Mouse (Mus musculus): ENCODE data around the gene Rfk.

Rfk gene

DNA sequence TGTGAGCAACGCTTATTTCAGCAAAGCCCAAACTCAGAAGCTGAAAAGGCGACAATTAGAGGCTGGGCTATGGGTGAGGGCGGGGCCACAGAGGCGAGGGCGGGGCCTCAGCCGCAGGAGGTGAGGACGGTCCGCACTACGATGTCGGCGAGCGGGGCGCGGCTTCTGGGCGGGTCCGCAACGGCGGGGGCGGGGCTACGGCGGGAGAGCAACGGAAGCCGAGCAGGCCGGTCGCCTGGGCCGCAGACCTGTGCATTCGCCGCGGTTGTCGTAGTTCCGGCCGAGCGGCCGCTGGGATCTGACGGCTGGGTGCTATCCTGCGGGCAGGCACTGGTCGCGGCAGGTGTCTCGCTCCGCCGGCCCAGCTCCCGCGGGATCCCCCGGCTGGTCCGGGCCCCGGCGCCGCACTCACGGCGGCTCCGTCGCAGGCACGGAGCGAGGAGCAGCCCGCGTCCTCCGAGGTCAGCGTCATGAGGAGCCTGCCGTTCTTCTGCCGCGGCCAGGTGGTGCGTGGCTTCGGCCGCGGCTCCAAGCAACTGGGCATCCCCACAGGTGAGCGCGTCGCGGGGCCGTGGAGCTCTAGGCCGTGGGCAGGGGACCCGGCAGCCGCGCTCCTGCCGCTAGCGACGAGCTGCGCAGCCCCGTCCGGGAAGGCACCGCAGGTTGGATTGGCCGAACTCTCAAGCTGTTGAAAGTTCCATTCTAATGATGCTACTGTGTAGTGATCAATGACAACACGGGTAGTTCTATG lies at the start of gene Rfk:
Gene Rfk, plus strand, starts transcription at position 203 of the 751 bp plus-strand sequence.
- peak; percentile 90 for DNase-seq (ENCODE audit: low read depth, low spot score)

DNA sequence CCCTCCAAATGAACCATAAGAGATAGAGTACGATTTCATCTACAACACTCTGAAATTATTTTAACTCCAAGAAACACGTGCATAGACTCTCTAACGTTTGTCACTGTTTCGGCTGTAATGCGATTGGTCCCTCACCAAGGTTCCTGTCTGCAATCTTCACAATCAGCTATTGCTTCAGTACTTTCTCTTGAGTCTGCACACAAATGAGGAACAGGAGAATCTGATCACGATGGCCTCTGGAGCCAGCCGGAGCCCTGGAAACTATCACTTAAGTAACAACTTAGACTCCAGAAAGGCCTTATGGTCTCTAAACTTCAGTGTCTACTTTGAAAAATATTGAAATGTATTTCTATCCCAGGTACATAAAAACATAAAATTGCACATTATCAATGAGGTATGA lies 49.0 kb upstream of the Rfk start:
- no peak for DNase-seq (ENCODE audit: low read depth, low spot score)

DNA sequence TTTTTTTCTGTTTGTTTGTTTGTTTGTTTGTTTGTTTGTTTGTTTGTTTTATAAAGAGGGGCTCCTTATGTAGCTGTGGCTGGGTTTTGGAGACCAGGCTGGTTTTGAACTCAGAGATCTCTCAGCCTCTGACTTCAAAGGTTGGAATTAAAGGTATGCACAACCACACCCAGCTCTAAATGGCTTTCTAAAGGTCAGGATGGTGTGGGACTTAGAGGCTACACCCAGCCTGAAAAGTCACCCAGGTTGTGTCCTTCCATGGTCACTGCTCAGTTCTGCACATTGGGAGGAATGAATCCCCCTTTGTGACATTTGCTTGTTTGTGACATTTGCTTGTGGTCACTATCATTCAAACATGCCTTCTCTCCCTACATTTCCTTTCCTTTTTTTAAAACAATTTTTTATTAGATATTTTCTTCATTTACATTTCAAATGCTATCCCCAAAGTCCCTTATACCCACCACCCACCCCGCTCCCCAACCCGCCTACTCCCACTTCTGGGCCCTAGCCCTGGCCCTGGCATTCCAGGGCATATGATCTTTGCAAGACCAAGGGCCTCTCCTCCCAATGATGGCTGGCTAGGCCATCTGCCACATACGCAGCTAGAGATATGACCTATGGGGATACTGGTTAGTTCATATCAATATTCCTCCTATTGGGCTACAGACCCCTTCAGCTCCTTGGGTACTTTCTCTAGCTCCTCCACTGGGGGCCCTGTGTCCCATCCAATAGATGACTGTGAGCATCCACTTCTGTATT lies 46.9 kb upstream of the Rfk start:
- DNase-seq (ENCODE audit: low read depth, low spot score), result no peak

DNA sequence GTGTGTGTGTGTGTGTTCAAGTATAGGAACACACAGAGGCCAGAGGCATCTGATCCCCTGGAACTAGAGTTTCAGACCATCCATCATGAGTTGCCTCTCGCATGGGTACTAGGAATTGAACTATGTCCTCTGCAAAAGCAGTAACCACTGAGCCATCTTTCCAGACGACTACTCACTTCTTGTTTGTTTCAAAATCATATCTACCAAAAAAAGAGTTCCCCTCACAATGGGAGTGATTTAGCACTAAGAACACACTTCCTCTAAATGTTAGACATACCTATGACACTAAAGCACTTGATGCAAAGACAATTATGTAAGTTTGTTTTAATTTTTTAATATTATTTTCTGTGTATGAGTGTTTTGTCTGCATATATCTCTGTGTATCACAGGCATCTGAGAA lies 46.0 kb upstream of the Rfk start:
- DNase-seq (ENCODE audit: low read depth, low spot score), result no peak

DNA sequence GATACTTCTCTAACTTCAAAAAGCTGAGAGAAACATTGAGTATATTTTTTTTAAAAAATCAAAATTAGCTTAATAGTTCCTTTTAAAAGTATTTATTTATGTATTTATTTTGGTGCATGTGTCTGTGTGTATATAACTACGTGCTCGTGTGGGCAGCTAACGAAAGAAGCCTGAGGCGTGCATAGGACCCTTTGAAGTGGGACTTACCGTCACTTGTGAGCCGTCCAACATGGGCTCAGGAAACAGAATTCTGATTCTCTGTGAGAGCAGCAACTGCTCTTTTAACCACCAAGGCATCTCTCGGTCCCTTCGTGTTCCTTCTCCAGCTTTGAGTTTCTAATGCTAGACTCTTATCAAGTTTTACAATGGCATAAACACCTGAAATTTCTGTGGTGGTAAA lies 40.1 kb upstream of the Rfk start:
- DNase-seq (ENCODE audit: low read depth, low spot score), result no peak

DNA sequence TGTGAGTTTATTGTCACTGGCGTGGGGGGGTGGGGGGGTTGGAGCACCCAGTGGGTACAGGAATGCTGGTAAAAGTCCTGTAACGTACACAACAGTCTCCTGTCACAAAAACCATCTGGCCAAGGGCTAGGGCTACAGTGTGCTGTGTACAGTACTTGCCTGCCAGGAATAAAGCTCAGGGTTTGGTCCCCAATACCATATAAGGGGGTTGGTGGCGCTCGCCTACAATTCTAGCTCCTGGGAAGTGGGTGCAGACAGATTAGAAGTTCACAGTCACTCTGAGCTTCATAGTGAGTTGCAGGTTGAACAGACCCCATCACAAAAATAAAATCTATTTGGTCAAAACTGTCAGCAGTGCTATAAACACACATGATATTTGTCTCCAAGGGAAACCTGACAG lies 39.5 kb upstream of the Rfk start:
- DNase-seq (ENCODE audit: low read depth, low spot score), result no peak

DNA sequence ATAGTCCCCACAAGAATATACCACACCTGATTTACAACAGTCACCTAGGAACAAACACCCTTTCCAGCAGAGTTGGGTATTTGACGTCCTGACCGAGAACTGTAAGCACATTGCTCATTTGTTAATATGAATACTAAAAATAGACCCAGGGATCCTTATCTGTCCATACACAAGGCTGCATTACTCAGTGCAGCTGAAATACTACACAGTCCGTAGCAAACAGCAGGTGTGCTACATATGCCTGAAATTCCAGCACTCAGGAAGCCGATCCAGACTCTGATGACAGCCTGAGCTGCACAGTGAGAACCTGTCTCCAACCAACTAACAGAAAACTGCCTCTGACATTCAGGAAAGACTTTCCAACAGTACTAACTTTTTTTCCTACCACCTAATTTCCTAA lies 39.0 kb upstream of the Rfk start:
- DNase-seq (ENCODE audit: low read depth, low spot score), result no peak

DNA sequence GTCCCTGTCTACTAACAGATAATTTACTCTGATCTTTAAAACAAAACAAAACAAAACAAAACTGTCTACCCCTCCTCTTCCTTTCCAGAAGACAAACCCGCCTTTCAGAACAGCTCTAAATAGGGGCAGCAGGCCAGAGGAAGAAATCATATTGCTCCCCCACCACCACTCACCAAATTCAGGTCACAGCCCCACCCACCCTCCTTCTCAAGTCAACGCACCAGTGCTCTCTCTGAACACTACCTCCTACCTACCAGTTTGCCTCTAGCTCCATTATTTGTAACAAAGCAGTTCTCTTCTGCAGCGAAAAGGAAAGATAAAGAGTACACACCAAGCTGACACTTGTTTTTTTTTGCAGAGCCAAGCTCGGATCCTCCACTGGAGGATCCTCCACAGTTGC lies 38.5 kb upstream of the Rfk start:
- no peak for DNase-seq (ENCODE audit: low read depth, low spot score)

DNA sequence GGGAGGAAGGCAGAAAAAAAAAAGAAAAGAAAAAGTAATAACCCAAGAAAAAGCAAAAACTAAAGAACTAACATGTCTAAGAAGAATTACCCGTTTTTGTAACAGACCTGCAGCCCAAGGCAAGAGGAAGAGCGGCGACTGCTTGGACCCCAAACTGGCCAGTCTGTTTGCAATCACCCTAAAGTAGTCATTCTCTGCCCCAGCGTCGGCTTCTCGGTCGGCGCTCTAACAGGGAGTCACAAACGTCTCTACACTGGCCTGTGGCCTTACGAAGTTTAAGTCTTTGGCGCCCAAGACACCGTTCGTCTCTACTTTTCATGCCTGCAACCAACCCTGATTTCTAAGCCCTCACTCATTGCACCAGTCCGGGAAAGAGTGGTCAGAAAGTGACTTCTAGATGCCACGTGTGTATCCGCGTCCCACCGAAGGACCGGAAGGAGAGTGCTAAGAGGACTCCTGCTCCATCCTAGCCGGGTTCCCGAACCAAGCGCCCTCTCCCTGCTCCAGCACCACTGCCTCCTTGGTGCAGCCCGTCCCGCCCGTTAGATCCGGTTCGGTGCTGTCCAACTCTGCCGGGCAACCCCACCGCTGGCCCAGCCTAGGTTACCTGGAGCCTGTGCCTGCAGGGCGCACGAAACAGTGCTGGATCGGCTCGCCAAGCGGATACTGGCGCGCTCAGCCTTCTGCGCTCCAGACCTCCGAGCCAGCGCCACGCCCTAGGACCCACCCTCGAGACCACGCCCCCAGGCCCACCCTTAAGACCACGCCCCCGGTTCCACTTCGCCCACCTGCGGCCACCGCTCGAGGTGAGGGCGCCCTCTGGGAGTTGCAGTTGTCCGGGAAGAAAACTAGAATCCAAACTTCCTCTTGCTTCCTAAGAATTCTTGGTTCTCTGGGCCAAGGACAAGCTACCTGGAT lies 37.6 kb upstream of the Rfk start:
- DNase-seq (ENCODE audit: low read depth, low spot score), result no peak

DNA sequence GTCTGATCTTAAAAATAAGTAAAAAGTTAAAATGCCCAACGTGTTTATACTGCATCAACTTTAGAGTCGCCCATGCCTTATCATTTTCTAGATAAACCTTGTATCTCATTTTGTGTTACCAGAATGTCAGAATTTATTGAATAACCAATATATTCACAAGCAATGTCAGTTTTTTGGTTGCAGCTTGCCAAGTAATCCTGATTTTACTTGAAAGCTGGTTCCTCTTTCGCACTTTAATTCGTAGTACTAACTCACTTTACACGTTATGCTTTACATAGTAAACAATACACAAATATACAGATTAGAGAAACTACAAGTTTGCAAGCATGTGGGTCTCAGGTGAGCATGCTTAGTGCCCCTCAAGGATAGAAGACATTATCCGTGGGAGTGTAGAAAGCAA lies 36.9 kb upstream of the Rfk start:
- DNase-seq (ENCODE audit: low read depth, low spot score), result no peak

DNA sequence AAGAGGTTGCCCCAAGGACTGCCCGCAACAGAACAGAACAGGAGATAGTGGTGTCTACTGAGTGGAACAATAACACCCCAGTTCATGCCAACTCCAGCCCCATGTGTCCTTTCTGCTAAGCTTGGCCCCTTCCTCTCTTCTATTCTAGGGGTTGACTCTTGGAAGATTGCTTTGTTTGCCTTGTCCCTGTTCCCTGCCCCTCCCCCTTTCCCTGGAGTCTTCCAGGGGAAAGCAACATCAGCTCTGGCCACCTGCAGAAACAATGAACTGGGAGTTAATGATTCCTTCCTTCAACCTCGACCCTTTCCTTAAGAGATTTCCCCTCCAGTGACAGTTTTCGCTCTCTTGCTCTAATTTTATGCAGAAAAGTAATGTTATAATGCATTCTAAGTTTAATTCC lies 36.5 kb upstream of the Rfk start:
- no peak for DNase-seq (ENCODE audit: low read depth, low spot score)

DNA sequence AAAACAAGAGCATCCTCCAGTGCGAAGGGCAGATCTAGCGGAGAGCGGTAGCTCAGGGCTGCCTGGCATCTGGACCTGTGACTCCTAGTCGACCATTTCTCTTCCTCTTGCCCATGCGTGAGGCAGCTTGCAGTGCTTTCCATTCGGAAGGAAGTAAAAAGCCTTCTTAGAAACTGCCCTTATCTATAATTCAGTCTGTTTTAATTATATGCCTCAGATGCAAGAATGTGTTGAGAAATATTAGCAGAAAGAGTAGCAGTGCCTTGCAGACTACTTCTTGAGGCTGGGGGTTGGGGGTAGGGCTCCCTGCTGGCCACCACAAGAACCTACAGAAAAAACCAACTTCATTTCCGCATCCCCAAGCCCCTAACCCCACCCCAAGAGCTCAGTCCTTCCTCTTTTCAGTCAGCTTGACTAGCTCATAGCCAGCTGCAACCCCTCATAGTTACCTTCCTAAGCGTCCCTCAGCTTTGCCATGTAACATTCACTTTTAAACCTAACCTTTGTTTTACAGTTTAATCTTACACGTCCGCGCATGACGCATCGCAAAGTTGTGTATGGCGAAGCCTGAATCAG lies 34.4 kb upstream of the Rfk start:
- DNase-seq (ENCODE audit: low read depth, low spot score), result no peak

DNA sequence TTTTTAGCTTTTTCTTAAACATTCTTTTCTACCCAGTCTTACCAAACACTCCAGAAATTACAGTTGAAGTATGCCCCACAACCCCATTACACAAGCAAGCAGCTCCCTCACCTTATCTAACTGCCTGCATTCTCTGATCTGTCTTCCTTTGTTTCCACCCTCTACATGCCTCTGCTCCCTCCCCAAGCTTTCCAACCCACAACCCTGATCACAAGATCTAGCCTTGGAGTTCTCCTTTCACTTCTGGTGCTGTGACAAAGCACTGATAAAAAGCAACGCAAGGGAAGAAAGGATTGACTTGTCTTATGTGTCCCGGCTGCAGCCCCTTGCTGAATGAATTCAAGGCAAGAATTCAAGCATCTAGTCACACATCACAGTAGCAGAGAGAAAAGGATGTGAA lies 32.7 kb upstream of the Rfk start:
- DNase-seq (ENCODE audit: low read depth, low spot score), result peak; percentile 31

DNA sequence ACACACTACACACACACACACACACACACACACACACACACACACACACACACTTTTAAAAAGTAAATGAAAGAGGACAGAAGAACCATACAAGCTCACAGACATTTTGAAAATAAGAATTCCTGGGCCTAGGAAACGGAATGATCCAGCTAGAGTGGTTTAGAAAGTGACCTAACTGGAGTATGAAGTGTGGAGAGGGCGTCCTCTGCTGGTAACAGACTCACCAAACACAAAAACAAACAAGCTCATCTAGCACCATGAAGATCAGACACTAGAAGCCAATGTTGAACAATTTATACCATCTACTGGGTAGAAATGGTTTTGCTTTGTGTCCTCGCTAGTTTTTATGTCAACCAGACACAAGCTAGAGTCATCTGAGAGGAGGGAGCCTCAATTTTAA lies 29.1 kb upstream of the Rfk start:
- peak; percentile 90 for DNase-seq (ENCODE audit: low read depth, low spot score)

DNA sequence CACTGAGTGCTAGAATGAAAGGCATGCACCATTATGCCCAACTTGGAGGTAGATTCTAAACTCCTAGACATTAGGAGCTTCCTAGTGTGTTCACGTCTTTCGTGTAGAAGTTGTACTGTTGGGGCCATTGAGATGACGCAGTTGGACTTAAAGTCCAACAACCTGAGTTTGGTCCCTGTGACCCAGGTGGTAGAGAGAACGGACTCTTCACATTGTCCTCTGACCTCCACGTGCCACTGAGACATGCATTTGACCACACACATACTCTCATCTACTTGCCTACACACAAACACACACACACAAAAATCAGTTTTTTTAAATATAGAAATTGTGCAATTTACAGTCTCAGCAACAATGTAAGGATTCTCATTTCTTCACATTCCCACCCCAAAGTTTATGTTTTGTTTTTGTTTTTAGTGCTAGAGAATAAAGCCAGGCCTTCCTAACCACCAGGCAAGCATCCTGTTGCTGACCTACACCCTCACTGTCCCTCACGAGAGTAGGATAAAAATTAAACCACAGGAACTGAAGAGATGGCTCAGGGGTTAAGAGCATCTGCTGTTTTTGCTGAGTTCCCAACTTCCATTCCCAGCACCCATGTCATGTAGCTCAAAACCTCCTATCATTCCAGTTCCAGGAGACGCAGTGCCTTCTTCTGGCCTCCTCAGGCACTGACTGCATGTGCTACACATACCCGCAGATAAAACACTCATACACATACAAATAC lies 27.3 kb upstream of the Rfk start:
- DNase-seq (ENCODE audit: low read depth, low spot score), result no peak

DNA sequence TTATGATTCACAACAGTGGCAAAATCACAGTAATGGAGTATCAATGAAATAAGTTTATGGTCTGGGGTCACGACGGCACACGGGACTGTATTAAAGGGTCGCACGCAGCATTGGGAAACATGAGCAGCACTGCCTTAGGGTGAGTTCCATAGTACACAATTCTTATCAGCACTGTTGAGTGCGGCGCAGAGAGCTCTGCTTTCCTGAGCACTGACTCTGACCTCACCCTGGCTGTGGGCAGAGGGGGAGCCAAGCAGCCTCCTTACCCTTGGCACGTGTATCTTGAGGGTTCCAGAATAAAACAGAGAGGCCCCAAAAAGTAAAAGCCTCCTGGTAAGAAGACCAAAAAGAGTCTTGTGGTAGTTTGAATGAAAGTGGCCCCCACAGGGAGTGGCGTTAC lies 25.3 kb upstream of the Rfk start:
- no peak for DNase-seq (ENCODE audit: low read depth, low spot score)

DNA sequence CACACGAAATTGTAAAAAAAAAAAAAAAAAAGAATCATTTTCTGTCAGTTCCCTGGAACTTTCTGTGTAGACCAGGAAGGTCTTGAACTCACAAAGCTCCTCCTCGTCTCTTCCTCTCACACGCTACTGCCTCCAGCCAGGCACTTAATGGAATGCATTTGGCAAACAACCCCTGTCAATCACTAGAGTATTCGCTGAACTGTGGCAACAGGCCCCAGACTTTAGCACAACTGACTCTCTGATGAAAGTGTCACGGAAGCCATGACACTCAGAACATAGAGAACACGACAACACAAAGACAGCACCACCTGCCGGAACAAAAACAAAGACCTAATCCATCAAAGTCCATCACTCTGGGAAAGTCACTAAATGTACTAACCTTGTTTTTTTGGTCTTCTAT lies 24.3 kb upstream of the Rfk start:
- no peak for DNase-seq (ENCODE audit: low read depth, low spot score)

DNA sequence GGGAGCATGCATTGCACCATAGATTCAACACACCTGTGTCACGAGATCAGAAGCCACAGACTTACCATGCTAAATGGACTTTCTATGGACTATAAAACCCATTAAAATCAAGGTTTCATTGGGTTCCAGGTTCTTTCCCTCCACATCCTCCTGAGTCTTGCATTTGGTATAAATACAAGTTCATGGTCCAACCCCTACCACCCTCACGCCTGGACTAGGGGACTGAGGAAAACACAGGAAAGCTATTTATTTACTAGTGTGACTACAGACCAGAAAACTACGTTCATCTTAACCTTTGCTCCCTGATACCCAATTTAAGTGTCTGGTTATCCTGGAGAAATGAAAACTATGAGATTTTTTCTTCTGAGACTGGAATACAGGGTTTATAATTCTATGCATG lies 21.1 kb upstream of the Rfk start, which contains the start of gene Gcnt1:
Gene Gcnt1, minus strand, starts transcription at position 144 of the 400 bp plus-strand sequence.
- no peak for DNase-seq (ENCODE audit: low read depth, low spot score)

DNA sequence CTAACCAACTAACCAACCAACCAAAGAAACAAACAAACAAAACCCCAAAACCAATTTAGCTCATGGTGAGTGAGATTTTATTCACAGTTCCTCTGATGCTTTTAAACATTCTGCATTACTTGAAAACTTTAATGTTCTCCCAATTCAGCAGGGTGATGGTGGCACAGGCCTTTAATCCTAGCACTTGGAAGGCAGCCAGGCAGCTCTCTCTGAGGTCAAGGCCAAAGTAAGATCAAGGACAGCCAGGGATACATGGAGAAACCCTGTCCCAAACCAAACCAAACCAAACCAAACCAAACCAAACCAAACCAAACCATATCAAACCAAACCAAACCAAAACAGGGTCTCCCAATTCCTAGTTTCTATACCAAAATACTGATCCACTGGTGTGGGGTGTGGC lies 15.0 kb upstream of the Rfk start:
- DNase-seq (ENCODE audit: low read depth, low spot score), result no peak

DNA sequence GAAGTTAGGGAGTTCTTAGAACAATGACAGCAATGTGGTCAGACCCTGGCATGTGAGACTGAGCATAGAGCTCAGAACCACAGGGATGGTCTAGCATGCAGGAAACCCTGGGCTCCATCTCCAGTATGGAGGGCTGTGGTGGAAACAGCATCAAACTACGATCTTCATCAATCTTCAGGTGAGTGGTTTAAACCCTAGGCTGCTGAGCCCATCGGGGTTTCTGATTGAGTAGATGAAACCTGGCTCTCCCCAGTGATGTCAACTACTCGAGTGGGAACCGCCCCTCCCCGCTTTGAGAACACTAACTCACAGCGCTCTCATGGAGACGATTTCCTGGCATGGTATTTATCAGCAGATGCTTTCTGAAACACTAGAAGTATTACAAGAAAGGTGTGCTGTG lies 13.3 kb upstream of the Rfk start:
- no peak for DNase-seq (ENCODE audit: low read depth, low spot score)

DNA sequence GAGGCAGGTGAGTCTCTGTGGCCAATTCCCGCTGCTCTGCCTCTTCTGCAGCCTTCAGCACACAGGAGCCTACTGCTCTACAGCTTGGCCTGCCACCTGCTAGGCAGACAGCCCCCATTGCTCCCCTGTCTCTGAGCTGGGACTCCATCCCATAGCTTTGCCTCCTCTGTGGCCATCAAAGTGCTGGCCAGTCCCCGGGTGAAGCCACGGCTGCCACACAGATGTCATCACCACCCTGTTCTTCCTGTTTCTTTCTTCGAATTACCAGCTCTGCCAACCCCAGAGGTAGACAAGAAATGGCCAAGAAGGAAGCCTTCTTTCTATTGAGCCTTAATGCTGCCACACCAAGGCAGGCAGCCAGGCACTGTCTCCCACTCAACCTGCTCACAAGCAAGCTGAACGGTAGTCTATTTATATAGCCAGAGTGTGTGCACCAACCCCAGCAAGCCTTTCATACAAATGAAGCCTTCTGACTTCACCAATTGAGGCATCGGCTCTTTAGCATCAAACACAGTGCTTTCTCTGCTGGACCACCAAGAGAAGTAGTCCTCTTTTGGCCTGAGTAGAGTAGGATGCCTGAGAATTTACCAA lies 10.9 kb upstream of the Rfk start:
- no peak for DNase-seq (ENCODE audit: low read depth, low spot score)

All from 3T3-L1 (cell line).